Mouse (Mus musculus) neural tube, embryonic 11.5 days (tissue): Measurements from ENCODE around the gene Cab39. TPM values are rescaled to one million over a fixed set of nuclear protein-coding genes. Genes with fewer than 3 reads are reported as not detected.

Experiments used
- ATAC-seq: fragments of 200-750 bp; cut with Nextera tagmentation; 2 replicates; pipeline ENCODE4 v1.8.0; 2017; ENCODE audit warnings: moderate number of reproducible peaks, mild to moderate bottlenecking, moderate TSS enrichment, moderate library complexity; ENCODE audit not compliant: insufficient read depth, low FRiP score, low TSS enrichment
- DNase-seq: peaks from one replicate; pipeline ENCODE4 v3.0.0-alpha.2; 2015; ENCODE audit warnings: low spot score
- H3K27ac ChIP-seq: fragments of 300-500 bp; sonication (generic); 2 replicates; pipeline ENCODE4 v1.5.1; 2014; ENCODE audit warnings: low read depth, mild to moderate bottlenecking, low read length
- H3K27me3 ChIP-seq: fragments of 300-500 bp; sonication (generic); 2 replicates; pipeline ENCODE4 v1.6.1; 2014; ENCODE audit warnings: mild to moderate bottlenecking, low read length, mixed read lengths; ENCODE audit not compliant: control insufficient read depth, insufficient read depth
- H3K36me3 ChIP-seq: fragments of 300-500 bp; sonication (generic); 2 replicates; pipeline ENCODE4 v1.6.1; 2014; ENCODE audit warnings: mild to moderate bottlenecking, low read length, moderate library complexity, mixed read lengths; ENCODE audit not compliant: control insufficient read depth, insufficient read depth
- H3K4me1 ChIP-seq: fragments of 300-500 bp; sonication (generic); 2 replicates; pipeline ENCODE4 v1.6.1; 2014; ENCODE audit warnings: low read length, mixed read lengths; ENCODE audit not compliant: control insufficient read depth, insufficient read depth
- H3K4me2 ChIP-seq: fragments of 300-500 bp; sonication (generic); 2 replicates; pipeline ENCODE4 v1.6.1; 2014; ENCODE audit warnings: low read depth, mild to moderate bottlenecking, moderate library complexity
- H3K4me3 ChIP-seq: fragments of 300-500 bp; sonication (generic); 2 replicates; pipeline ENCODE4 v1.5.1; 2014; ENCODE audit warnings: low read depth, low read length
- H3K9ac ChIP-seq: fragments of 300-500 bp; sonication (generic); 2 replicates; pipeline ENCODE4 v1.6.1; 2014; ENCODE audit warnings: mild to moderate bottlenecking, low read length
- H3K9me3 ChIP-seq: fragments of 300-500 bp; sonication (generic); 2 replicates; pipeline ENCODE4 v1.6.1; 2016; ENCODE audit warnings: low read length; ENCODE audit not compliant: control insufficient read depth
- WGBS: fragments of 180-500 bp; shearing (Covaris S2); extraction: QIAGEN DNeasy Blood & Tissue Kit; methylation state at CpG from one replicate; pipeline ENCODE4 v1.1.7; 2014; 5-methylcytosine and 5-hydroxymethylcytosine counted together
- polyA plus RNA-seq: library from polyadenylated mRNA; unstranded; fragments of >200 nt; fragmentation: Nextera tagmentation; extraction: Ambion mirVana; gene quantifications from 2 replicates; pipeline ENCODE4 v1.2.1, GENCODE M21; 2014

The Cab39 gene
- polyA plus RNA-seq, 1 experiment from 2014 or later: 70.5 TPM

- no peak overlapping the region for H3K27ac ChIP-seq
- H3K9ac ChIP-seq: no peak overlapping the region
- H3K27me3 ChIP-seq: no peaks in the 10 kb centered on the region
- no peaks in the 10 kb centered on the region for H3K36me3 ChIP-seq
- WGBS: 36% methylated on average over 14 of the region's 14 CpGs
- no peaks in the 10 kb centered on the region for H3K9me3 ChIP-seq
- no peak for DNase-seq
- H3K4me2 ChIP-seq: no peak overlapping the region
- no peak overlapping the region for H3K4me3 ChIP-seq
- H3K4me1 ChIP-seq: no peaks in the 10 kb centered on the region
- no peak for ATAC-seq
Observed at GRCm38 (mm10) chr1:85758231-85758968, 34.8 kb upstream of the Cab39 start.

- Histone ChIP-seq H3K4me3 (no peak overlapping the region), H3K36me3 (no peaks in the 10 kb centered on the region), H3K9ac (no peak overlapping the region), H3K9me3 (no peaks in the 10 kb centered on the region), H3K4me1 (no peaks in the 10 kb centered on the region), H3K27ac (no peak overlapping the region), H3K4me2 (no peak overlapping the region), H3K27me3 (no peaks in the 10 kb centered on the region)
- DNase-seq (no peak), ATAC-seq (no peak)
- WGBS: 25% methylated on average over 1 of the region's 1 CpGs
Observed at GRCm38 (mm10) chr1:85758969-85759293, 34.3 kb upstream of the Cab39 start.

- Histone ChIP-seq H3K4me1 (no peaks in the 10 kb centered on the region), H3K9me3 (no peaks in the 10 kb centered on the region), H3K36me3 (no peaks in the 10 kb centered on the region), H3K9ac (no peak overlapping the region), H3K27me3 (no peaks in the 10 kb centered on the region), H3K27ac (no peak overlapping the region), H3K4me3 (no peak overlapping the region), H3K4me2 (no peak overlapping the region)
- DNase-seq (no peak), ATAC-seq (no peak)
- 91% methylated on average over 4 of the region's 4 CpGs for WGBS
Observed at GRCm38 (mm10) chr1:85761665-85762064, 31.6 kb upstream of the Cab39 start.

- Histone ChIP-seq H3K27ac (no peak overlapping the region), H3K27me3 (no peaks in the 10 kb centered on the region), H3K4me2 (no peak overlapping the region), H3K9me3 (no peaks in the 10 kb centered on the region), H3K9ac (no peak overlapping the region), H3K4me3 (no peak overlapping the region), H3K4me1 (no peaks in the 10 kb centered on the region), H3K36me3 (no peaks in the 10 kb centered on the region)
- DNase-seq (no peak), ATAC-seq (no peak)
- 81% methylated on average over 6 of the region's 6 CpGs for WGBS
Observed at GRCm38 (mm10) chr1:85763386-85763785, 29.9 kb upstream of the Cab39 start.

- ATAC-seq: no peak
- 70% methylated on average over 4 of the region's 4 CpGs for WGBS
Observed at GRCm38 (mm10) chr1:85764291-85764690, 28.9 kb upstream of the Cab39 start.

GRCm38 (mm10) chr1:85766120-85766519 lies 27.1 kb upstream of the Cab39 start:
- ATAC-seq: no peak
- Histone ChIP-seq H3K4me1 (no peaks in the 10 kb centered on the region), H3K9me3 (no peaks in the 10 kb centered on the region), H3K27me3 (no peaks in the 10 kb centered on the region), H3K4me3 (no peak overlapping the region), H3K27ac (no peak overlapping the region), H3K36me3 (no peaks in the 10 kb centered on the region), H3K4me2 (no peak overlapping the region), H3K9ac (no peak overlapping the region)
- 73% methylated on average over 3 of the region's 3 CpGs for WGBS
- no peak for DNase-seq

More at GRCm38 (mm10) chr1:85764291-85764690, 28.9 kb upstream of the Cab39 start:
- Histone ChIP-seq H3K4me1 (no peaks in the 10 kb centered on the region), H3K27ac (no peak overlapping the region), H3K4me2 (no peak overlapping the region), H3K9me3 (no peaks in the 10 kb centered on the region), H3K27me3 (no peaks in the 10 kb centered on the region), H3K4me3 (no peak overlapping the region), H3K36me3 (no peaks in the 10 kb centered on the region), H3K9ac (no peak overlapping the region)
- DNase-seq: no peak

GRCm38 (mm10) chr1:85767754-85768153 lies 25.5 kb upstream of the Cab39 start:
- H3K9ac ChIP-seq: no peak overlapping the region
- no peak overlapping the region for H3K4me2 ChIP-seq
- WGBS: 91% methylated on average over 1 of the region's 1 CpGs
- ATAC-seq (no peak), DNase-seq (no peak)
- no peak overlapping the region for H3K27ac ChIP-seq
- H3K4me1 ChIP-seq: no peaks in the 10 kb centered on the region
- no peaks in the 10 kb centered on the region for H3K27me3 ChIP-seq
- H3K9me3 ChIP-seq: no peaks in the 10 kb centered on the region
- H3K4me3 ChIP-seq: no peak overlapping the region
- H3K36me3 ChIP-seq: no peaks in the 10 kb centered on the region

- Histone ChIP-seq H3K9me3 (no peaks in the 10 kb centered on the region), H3K4me3 (no peak overlapping the region), H3K27ac (no peak overlapping the region), H3K27me3 (no peaks in the 10 kb centered on the region), H3K4me1 (no peaks in the 10 kb centered on the region), H3K9ac (no peak overlapping the region), H3K36me3 (no peaks in the 10 kb centered on the region), H3K4me2 (no peak overlapping the region)
- DNase-seq (no peak), ATAC-seq (no peak)
- WGBS: 85% methylated on average over 3 of the region's 3 CpGs
Observed at GRCm38 (mm10) chr1:85771976-85772375, 21.3 kb upstream of the Cab39 start.

- Histone ChIP-seq H3K4me2 (no peak overlapping the region), H3K9ac (no peak overlapping the region), H3K27me3 (no peaks in the 10 kb centered on the region), H3K4me3 (no peak overlapping the region), H3K36me3 (no peaks in the 10 kb centered on the region), H3K27ac (no peak overlapping the region), H3K9me3 (no peaks in the 10 kb centered on the region), H3K4me1 (no peaks in the 10 kb centered on the region)
- ATAC-seq: no peak
- whole genome bisulfite sequencing: 86% methylated on average over 7 of the region's 7 CpGs
- DNase-seq: no peak
Observed at GRCm38 (mm10) chr1:85775136-85775535, 18.1 kb upstream of the Cab39 start.
